Mouse (Mus musculus) CH12.LX (cell line): Measurements from ENCODE around the gene Fam160a2. TPM values are rescaled to one million over a fixed set of nuclear protein-coding genes. Genes with fewer than 3 reads are reported as not detected.

ENCODE experiments used
- DNase-seq: peaks from one replicate; pipeline ENCODE4 v3.0.0-alpha.2; 2013; ENCODE audit errors: extremely low read depth
- H3K27ac ChIP-seq: 2 replicates; pipeline ENCODE4 v1.5.1; 2012; ENCODE audit warnings: low read depth, mild to moderate bottlenecking, control low read depth, moderate library complexity; ENCODE audit not compliant: insufficient read depth
- H3K27me3 ChIP-seq: replicated peaks from 2 replicates; pipeline ENCODE3; 2012; ENCODE audit warnings: inconsistent platforms
- H3K36me3 ChIP-seq, 2 experiments: replicated peaks in 1 of 2; 2 replicates each; pipeline versions ENCODE3 to v1.6.1; 2012; ENCODE audit warnings: inconsistent platforms in 1 of 2, low read length in 1 of 2, mild to moderate bottlenecking in 1 of 2, mixed read lengths in 1 of 2, moderate library complexity in 1 of 2; ENCODE audit not compliant: control insufficient read depth in 1 of 2, insufficient read depth in 1 of 2
- H3K4me1 ChIP-seq, 2 experiments: 2 replicates each; pipeline ENCODE4 v1.6.1; 2012; ENCODE audit warnings: inconsistent platforms in 1 of 2, moderate library complexity in 1 of 2; ENCODE audit not compliant: insufficient read depth in 2 of 2, control insufficient read depth in 1 of 2
- H3K4me2 ChIP-seq: 2 replicates; pipeline ENCODE4 v1.6.1; 2012; ENCODE audit warnings: low read depth, mild to moderate bottlenecking, control low read depth; ENCODE audit not compliant: poor library complexity, insufficient read depth, severe bottlenecking
- H3K4me3 ChIP-seq, 3 experiments: fragments of 150-350 bp in 1 of 3; sonication (generic) in 1 of 3; replicated peaks in 1 of 3; 2 replicates each; pipeline versions ENCODE3 to v1.5.1; 2011 to 2012; ENCODE audit warnings: low read depth in 2 of 3, low read length in 2 of 3, mild to moderate bottlenecking in 2 of 3, moderate library complexity in 2 of 3, control low read depth in 1 of 3, improper control_type of control experiment in 1 of 3, inconsistent platforms in 1 of 3, mixed read lengths in 1 of 3; ENCODE audit not compliant: poor library complexity in 1 of 3
- H3K79me2 ChIP-seq: replicated peaks from 2 replicates; pipeline ENCODE4 v1.6.1; 2012; ENCODE audit warnings: mild to moderate bottlenecking, moderate library complexity; ENCODE audit not compliant: control insufficient read depth, poor library complexity, insufficient read depth, severe bottlenecking; ENCODE audit errors: extremely low read depth
- H3K9ac ChIP-seq: 2 replicates; pipeline ENCODE4 v1.6.1; 2012; ENCODE audit warnings: low read depth, mild to moderate bottlenecking, control low read depth, moderate library complexity; ENCODE audit not compliant: insufficient read depth
- H3K9me3 ChIP-seq: replicated peaks from 2 replicates; pipeline ENCODE3; 2012; ENCODE audit warnings: low read length, inconsistent platforms, mixed read lengths
- CHD1 ChIP-seq: IDR thresholded peaks from 2 replicates; pipeline ENCODE4 v1.6.1; 2012; ENCODE audit warnings: low read depth, low read length, improper control_type of control experiment, inconsistent platforms
- E2F4 ChIP-seq: IDR thresholded peaks from 2 replicates; pipeline ENCODE4 v1.6.1; 2011; ENCODE audit warnings: low read depth, low read length, improper control_type of control experiment; ENCODE audit not compliant: insufficient replicate concordance
- EP300 ChIP-seq: IDR thresholded peaks from 2 replicates; pipeline ENCODE4 v1.6.1; 2011; ENCODE audit warnings: low read length, improper control_type of control experiment
- GABPA ChIP-seq: IDR thresholded peaks from 2 replicates; pipeline ENCODE4 v1.6.1; 2012; ENCODE audit warnings: low read depth, low read length, improper control_type of control experiment, inconsistent platforms; ENCODE audit not compliant: insufficient replicate concordance
- HCFC1 ChIP-seq: IDR thresholded peaks from 2 replicates; pipeline ENCODE4 v1.6.1; 2012; ENCODE audit warnings: low read depth, mild to moderate bottlenecking, inconsistent platforms, low read length, improper control_type of control experiment
- JUN ChIP-seq: IDR thresholded peaks from 2 replicates; pipeline ENCODE4 v1.6.1; 2011; ENCODE audit warnings: low read depth, mild to moderate bottlenecking, low read length, improper control_type of control experiment, moderate library complexity; ENCODE audit not compliant: insufficient read depth
- MAX ChIP-seq: IDR thresholded peaks from 2 replicates; pipeline ENCODE4 v1.6.1; 2011; ENCODE audit warnings: low read length, improper control_type of control experiment
- MYC ChIP-seq: IDR thresholded peaks from 2 replicates; pipeline ENCODE4 v1.6.1; 2011; ENCODE audit warnings: low read depth, mild to moderate bottlenecking, improper control_type of control experiment, low read length
- PAX5 ChIP-seq: IDR thresholded peaks from 2 replicates; pipeline ENCODE4 v1.6.1; 2012; ENCODE audit warnings: low read length, inconsistent platforms, mixed read lengths
- POLR2A ChIP-seq: IDR thresholded peaks from 2 replicates; pipeline ENCODE4 v1.6.1; 2011; ENCODE audit warnings: low read depth, mild to moderate bottlenecking, improper control_type of control experiment, low read length
- RAD21 ChIP-seq: IDR thresholded peaks from 2 replicates; pipeline ENCODE4 v1.6.1; 2011; ENCODE audit warnings: low read depth, mild to moderate bottlenecking, low read length, improper control_type of control experiment, moderate library complexity
- TBP ChIP-seq: conservative IDR thresholded peaks from 2 replicates; pipeline ENCODE4 v1.6.1; 2011; ENCODE audit warnings: low read depth, low read length, improper control_type of control experiment
- TCF12 ChIP-seq: IDR thresholded peaks from 2 replicates; pipeline ENCODE4 v1.6.1; 2014; ENCODE audit warnings: low read depth, mild to moderate bottlenecking, inconsistent platforms, low read length, improper control_type of control experiment
- UBTF ChIP-seq: IDR thresholded peaks from 2 replicates; pipeline ENCODE4 v1.6.1; 2012; ENCODE audit warnings: low read depth, mild to moderate bottlenecking, inconsistent platforms, low read length, improper control_type of control experiment, moderate library complexity
- USF1 ChIP-seq: IDR thresholded peaks from 2 replicates; pipeline ENCODE4 v1.6.1; 2014; ENCODE audit warnings: low read depth, mild to moderate bottlenecking, inconsistent platforms, low read length, improper control_type of control experiment
- USF2 ChIP-seq: conservative IDR thresholded peaks from 2 replicates; pipeline ENCODE4 v1.6.1; 2011; ENCODE audit warnings: low read depth, low read length, improper control_type of control experiment
- ZKSCAN1 ChIP-seq: IDR thresholded peaks from 2 replicates; pipeline ENCODE4 v1.6.1; 2012; ENCODE audit warnings: low read depth, inconsistent platforms, low read length, improper control_type of control experiment, borderline replicate concordance
- ZMIZ1 ChIP-seq: IDR thresholded peaks from 2 replicates; pipeline ENCODE4 v1.6.1; 2012; ENCODE audit warnings: low read depth, mild to moderate bottlenecking, inconsistent platforms, low read length, improper control_type of control experiment
- dilution Hi-C: fragments of 300-500 bp; cut with MboI; formaldehyde crosslinking; loops from 2 replicates; pipeline ENCODE4 v1.14.3; 2020; ENCODE audit warnings: low sequenced_read_pairs; ENCODE audit not compliant: extremely low pct_unique_long_range_greater_than_20kb, extremely low pct_ligation_motif_present
- in situ Hi-C: fragments of 300-500 bp; cut with MboI; formaldehyde crosslinking; loops from 3 replicates; pipeline ENCODE4 v1.14.3; 2019; ENCODE audit warnings: low sequenced_read_pairs, low pct_ligation_motif_present, low pct_unique_long_range_greater_than_20kb, mixed read lengths
- polyA plus RNA-seq: library from polyadenylated mRNA; unstranded; fragments of >175 nt; gene quantifications from 2 replicates; pipeline ENCODE4 v1.2.1, GENCODE M21; 2012; ENCODE audit warnings: low read depth; ENCODE audit not compliant: insufficient read length
- total RNA-seq, 2 experiments: library from RNA; depleted of rRNA; stranded (reverse); fragments of 300-350 nt in 1 of 2; fragments of >200 nt in 1 of 2; gene quantifications; 2 replicates each; pipeline ENCODE4 v1.2.3; 2012 to 2014

Fam160a2 gene
- total and polyA plus RNA-seq, 3 experiments, result 3.1 to 7.2 (median 5.9) TPM

GRCm38 (mm10) chr7:105445076-105445475, 45.2 kb upstream of the Fam160a2 start:
- DNase-seq, result no peak
- dilution Hi-C loops (no loop called here), in situ Hi-C loops (no loop called here)
- Histone ChIP-seq H3K36me3 (no peaks in the 10 kb centered on the region), H3K27me3 (no peaks in the 10 kb centered on the region), H3K27ac (no peak overlapping the region), H3K4me2 (no peak overlapping the region), H3K9me3 (no peaks in the 10 kb centered on the region), H3K9ac (no peak overlapping the region), H3K4me1 (no peaks in the 10 kb centered on the region), H3K4me3 (no peak overlapping the region), H3K79me2 (no peaks in the 10 kb centered on the region)
- TF ChIP-seq POLR2A, result no peak
- TF ChIP-seq UBTF, result no peak
- TF ChIP-seq MYC, result no peak
- TF ChIP-seq JUN, result no peak
- TF ChIP-seq TCF12, result no peak
- TF ChIP-seq USF2, result no peak
- no peak for TF ChIP-seq RAD21
- TF ChIP-seq GABPA, result no peak

- TF ChIP-seq EP300, result no peak
- no peak for TF ChIP-seq E2F4
- TF ChIP-seq ZMIZ1, result no peak
- no peak for TF ChIP-seq MAX
- TF ChIP-seq USF2, result no peak
- no peak for TF ChIP-seq CHD1
- no peak for TF ChIP-seq HCFC1
- no peak for TF ChIP-seq USF1
- no peak for TF ChIP-seq ZKSCAN1
- no peak for TF ChIP-seq PAX5
- TF ChIP-seq TBP, result no peak
- dilution Hi-C loops, result no loop called here
Measured at GRCm38 (mm10) chr7:105441426-105441825, 41.6 kb upstream of the Fam160a2 start.

More at GRCm38 (mm10) chr7:105441426-105441825, 41.6 kb upstream of the Fam160a2 start:
- Histone ChIP-seq H3K4me3 (no peak overlapping the region), H3K9ac (no peak overlapping the region), H3K4me1 (peaks cover 0 to 2% of the 10 kb centered on the region in 2 experiments; a peak in 1 of 4 replicates), H3K9me3 (no peaks in the 10 kb centered on the region), H3K36me3 (peaks cover 0 to 1% of the 10 kb centered on the region in 2 experiments), H3K79me2 (no peaks in the 10 kb centered on the region), H3K27ac (no peak overlapping the region), H3K27me3 (no peaks in the 10 kb centered on the region), H3K4me2 (no peak overlapping the region)
- in situ Hi-C loops, result no loop called here
- DNase-seq, result no peak
